Mouse (Mus musculus): ENCODE results near the gene Cnnm3.
"Not testable (repeated sequence)": the region's sequence is repeated elsewhere in the genome, so short reads cannot be mapped to it uniquely, and the experiment has no call there.

The Cnnm3 gene

DNA sequence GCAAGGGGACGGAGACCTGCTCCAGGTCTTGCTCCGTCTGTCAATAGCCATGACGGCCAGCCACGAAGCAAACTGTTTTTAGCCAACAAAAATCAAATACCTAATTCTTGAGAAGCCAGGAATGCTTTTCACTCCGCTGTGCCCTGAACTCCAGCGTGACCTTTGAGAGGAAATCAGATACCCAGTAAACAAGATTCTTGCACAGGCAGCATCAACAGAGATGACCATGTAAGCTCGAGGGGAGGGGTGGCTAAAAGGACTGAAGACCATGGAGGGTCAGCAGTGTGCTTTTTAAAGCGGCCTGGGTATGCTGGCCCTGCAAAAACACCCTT lies 24.7 kb downstream of the Cnnm3 start:
- no peak for DNase-seq (ENCODE audit: low read depth)

DNA sequence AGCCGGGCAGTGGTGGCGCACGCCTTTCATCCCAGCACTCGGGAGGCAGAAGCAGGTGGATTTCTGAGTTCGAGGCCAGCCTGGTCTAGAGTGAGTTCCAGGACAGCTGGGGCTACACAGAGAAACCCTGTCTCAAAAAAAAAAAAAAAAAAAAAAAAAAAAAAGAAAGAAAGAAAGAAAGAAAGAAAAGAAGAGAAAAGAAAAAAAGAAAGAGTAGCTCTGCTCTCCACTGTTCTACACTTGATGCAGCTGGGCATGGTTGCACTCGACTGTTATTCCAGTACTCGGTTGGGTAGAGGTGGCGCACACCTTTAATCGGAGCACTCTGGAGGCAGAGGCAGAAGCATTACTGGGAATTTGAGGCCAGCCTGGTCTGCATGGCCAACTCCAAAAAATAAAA lies 25.1 kb downstream of the Cnnm3 start, which contains the start of gene Ankrd23:
Gene Ankrd23, minus strand, starts transcription at position 101 of the 400 bp plus-strand sequence.
- DNase-seq (ENCODE audit: low read depth), result not testable (repeated sequence)

DNA sequence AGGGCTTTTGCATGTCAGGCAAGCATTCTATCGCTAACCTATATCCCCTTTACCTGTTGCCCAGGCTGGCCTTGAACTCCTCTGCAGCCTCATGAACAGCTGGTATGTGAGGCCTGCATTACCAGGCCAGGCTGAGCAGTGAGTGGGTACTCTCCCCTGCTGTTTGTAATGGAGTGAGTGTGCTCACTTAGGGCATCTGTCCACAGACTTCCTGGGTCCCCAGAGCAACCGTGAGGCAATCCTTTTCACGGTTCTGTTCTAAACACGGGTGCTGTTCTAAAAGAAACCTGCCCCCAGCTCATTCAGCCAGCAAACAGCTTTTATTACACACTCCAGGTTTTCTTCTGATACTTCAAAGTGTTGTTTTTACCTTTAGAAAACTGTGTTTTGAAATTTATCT lies 27.1 kb downstream of the Cnnm3 start:
- DNase-seq (ENCODE audit: low read depth), result no peak

DNA sequence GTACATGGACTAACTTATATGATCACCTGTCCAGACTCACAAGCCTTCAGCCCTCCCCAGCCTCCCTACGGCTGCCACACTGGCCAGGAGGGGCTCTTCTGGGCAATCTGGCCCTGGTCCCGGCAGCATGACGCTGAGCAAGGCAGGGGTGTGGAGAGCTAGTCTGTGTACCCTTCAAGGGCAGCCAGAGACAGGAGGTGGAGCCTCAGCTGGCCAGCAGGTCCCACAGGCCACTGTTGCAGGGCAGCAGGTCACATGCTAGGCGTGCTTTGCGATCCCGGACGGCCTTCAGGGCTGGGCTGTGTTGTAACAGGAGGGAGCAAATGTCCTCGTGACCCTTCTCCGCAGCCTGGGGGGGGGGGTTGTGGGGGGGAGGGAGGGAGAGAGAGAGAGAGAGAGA lies 27.5 kb downstream of the Cnnm3 start, which contains the start of gene Gm42417:
Gene Gm42417, minus strand, starts transcription at position 244 of the 400 bp plus-strand sequence.
- no peak for DNase-seq (ENCODE audit: low read depth)

DNA sequence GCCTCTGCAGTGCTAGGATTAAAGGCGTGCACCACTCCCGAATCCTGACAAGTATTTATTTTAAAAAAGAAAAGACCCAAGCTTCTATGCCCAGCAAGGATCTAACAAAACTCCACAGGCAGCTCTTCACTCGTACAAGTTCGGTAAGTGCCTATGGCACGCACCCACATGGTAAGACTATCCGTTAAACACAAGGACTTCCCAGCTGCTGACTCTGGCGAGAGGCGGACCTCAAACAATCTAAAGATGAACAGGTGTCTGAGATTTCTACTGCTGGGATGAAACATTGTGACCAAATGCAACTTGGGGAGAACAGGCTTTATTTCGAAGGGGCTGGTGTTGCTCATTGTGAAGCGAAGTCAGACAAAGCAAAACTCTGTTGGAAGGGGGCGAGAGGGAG lies 28.5 kb downstream of the Cnnm3 start:
- no peak for DNase-seq (ENCODE audit: low read depth)

DNA sequence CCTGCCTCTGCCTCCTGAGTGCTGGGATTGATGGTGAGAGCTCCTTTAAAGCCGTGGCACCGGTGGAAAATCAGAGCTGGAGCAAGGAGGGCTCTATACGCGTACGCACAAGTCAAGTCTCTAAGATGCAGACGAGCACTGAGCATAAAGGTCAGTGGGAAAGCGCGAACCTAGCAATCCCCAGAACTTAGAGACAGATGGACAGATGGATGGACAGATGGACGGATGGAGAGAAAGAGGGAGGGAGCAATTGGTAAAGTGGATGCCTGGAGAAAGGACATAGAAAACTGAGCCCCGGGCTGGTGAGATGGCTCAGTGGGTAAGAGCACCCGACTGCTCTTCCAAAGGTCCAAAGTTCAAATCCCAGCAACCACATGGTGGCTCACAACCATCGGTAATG lies 29.1 kb downstream of the Cnnm3 start:
- DNase-seq (ENCODE audit: low read depth), result no peak

DNA sequence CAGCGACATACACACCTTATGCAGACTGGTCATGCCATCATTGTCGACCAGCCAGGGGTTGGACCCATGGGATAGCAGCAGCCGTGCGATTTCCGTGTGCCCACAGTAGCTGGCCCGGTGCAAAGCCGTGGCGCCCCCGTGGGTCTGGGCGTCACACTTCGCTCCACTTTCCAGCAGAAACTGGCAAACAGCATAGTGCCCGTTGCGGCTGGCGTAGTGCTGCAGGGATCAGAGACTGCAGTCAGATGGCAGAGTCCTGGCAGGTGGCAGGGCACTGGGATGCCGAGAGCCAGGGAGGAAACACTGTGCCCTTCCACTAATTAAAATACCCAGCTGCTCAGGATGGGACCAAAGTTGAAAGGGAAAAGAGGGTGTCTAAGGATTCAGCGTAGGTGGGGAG lies 30.2 kb downstream of the Cnnm3 start:
- DNase-seq (ENCODE audit: low read depth), result no peak

DNA sequence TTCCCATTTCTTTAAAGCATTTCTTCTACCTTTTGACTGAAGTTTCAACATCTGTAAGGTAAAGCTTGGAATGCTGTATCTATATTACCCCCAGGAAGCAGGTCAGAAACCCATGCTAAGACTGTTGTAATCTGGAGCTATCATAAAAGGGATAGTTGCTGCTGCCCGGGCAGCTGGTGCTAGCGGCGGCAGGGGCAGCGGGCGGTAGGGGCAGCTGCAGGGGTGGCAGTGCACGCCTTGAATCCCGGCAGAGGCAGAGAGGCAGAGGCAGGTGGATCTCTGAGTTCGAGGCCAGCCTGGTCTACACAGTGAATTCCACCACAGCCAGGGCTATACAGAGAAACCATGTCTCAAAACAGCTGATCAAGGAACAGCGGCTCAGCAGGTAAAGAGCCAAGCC lies 31.3 kb downstream of the Cnnm3 start:
- no peak for DNase-seq (ENCODE audit: low read depth)

DNA sequence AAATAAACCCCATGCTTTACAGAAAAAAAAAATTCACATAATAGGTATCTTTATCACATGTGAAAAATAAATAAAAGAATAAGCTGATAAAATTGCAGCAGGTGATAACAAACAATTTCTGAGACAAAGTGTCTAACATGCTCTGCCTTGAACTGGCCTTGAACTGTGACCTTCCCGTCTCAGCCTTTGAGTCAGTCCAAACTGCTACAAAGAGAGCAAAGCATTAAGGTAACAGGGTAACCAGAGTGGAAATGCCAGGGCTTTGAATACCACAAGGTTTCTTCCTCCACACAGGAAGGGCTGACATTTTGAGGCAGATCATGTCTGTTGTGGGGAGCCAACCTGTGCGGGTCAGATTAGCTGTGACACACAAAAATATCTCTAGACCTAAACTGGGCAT lies 33.7 kb downstream of the Cnnm3 start:
- peak; percentile 39 for DNase-seq (ENCODE audit: low read depth)

DNA sequence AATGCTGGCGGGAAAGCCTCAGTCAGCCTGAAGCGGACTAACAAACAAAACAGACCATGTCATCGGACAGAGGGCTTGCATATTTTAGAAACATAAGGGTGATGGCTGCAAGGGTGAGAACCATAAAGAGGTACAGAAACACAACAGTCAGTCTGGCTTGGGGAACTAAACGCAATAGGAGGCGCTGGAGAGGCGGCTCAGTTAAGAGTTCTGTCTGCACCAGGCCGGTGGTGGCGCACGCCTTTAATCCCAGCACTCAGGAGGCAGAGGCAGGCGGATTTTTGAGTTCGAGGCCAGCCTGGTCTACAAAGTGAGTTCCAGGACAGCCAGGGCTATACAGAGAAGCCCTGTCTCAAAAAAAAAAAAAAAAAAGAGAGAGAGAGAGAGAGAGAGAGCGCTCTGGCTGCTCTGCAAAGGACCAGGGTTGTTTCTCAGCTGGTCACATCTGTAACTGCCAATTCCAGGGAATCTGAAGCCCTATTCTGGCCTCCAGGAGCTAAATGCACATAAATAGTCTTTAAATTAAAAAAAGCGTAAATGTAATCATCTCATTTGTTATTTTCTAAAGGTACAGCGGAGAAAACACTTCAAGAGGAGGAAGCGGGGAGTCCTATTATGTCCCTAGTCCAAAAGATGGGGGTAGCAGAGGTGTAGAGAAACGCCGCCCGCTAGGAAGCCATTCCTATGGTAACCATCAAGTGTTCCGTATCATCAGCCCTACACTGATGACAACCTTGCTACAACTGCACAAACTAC lies 34.4 kb downstream of the Cnnm3 start:
- peak; percentile 57 for DNase-seq (ENCODE audit: low read depth)

DNA sequence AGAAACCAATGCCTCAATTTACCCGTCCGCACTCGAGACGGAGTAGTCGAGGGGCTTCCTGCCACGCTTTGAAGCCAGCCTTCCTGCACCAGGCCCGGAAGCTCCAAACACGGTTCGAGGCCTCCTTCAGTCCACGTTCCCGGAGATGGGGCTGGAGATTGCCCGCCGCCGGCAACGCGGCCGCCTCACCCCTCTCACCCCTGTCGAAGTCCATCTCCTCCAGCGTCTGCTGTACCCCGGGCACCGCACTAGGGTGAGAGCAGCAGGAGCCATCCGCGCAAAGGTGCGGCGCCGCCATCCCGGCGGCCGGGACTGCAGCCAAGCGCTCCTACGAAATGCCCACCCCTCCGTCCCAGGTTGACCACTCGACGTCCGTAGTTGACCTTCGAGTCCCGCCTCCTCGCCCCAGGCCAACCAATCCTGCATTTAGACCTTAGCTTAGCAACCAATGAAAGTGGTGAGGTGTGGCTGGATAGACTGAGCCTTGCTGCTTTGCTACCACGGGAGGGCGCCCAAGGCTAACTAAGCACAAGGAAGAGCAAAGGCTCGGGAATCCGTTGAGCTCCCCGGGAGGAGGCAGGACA lies 35.3 kb downstream of the Cnnm3 start, which contains the start of gene Ankrd39:
Gene Ankrd39, minus strand, starts transcription at position 558 of the 584 bp plus-strand sequence.
- DNase-seq (ENCODE audit: low read depth), result peak; percentile 99

DNA sequence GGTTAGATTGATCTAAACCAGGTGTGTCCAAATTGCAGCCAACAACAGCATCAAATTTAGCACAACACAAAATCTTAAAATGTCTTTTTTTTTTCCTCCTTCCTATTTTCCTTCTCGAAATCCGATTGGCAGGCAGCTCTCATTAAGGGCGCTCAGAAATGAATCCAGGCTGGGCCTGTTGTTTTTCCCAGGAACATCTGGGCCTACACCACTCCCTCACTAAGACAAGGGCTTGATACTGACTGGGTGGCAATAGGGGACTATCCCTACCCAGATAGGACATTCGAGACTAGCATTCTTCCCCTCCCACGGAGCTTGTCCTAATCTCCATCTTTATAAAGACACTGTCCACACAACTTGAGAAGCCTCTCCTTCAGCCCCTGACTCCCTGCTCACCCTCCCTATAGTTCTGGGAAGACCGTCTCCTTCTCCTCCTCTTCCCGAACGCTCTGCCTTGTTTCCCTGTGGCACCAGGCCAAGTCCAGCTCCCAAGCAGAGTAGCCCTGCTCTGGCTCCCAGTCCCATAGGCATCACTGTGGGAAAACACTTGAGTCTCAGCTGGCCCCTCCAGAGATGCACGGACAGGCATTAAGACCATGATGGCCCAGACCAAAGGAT lies 36.4 kb downstream of the Cnnm3 start:
- no peak for DNase-seq (ENCODE audit: low read depth)

DNA sequence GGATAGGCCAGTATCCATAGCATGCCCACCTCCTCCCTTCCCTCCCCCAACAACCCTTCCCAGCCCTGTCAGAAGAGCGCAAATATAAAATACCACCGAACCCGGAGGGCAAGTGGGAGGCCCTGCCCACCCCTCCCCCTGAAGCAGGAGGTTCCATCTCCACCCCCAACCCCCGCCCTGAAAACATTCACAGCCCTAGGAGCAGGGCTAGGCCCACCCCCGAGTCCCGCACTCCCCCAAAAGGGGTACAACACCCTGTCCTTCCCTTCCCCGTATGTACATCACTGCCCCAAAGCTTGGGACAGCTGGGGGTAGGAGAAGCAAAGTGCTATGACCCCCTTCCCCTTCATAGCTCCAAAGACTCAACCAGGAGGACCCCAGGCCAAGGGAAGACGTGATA lies 37.1 kb downstream of the Cnnm3 start:
- DNase-seq (ENCODE audit: low read depth), result no peak

DNA sequence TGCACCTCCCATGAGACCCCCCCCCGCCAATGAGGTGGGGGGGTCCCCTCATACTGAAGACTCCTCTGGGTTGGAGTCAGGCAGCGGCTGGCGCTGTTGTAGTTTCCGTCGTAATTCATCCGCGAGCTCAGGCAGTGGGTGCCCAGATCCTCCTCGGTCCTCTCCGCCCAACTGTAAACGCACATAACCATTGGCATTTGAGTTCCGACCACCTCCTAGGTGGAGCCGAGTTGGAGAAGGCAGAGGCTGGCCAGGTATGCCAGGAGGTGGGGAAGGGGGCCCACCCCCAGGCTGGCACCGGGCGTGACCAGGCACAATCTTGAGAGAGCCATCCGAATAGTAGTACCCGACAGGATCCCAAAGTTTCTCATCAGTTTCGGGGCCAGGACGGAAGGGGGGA lies 37.8 kb downstream of the Cnnm3 start:
- no peak for DNase-seq (ENCODE audit: low read depth)

DNA sequence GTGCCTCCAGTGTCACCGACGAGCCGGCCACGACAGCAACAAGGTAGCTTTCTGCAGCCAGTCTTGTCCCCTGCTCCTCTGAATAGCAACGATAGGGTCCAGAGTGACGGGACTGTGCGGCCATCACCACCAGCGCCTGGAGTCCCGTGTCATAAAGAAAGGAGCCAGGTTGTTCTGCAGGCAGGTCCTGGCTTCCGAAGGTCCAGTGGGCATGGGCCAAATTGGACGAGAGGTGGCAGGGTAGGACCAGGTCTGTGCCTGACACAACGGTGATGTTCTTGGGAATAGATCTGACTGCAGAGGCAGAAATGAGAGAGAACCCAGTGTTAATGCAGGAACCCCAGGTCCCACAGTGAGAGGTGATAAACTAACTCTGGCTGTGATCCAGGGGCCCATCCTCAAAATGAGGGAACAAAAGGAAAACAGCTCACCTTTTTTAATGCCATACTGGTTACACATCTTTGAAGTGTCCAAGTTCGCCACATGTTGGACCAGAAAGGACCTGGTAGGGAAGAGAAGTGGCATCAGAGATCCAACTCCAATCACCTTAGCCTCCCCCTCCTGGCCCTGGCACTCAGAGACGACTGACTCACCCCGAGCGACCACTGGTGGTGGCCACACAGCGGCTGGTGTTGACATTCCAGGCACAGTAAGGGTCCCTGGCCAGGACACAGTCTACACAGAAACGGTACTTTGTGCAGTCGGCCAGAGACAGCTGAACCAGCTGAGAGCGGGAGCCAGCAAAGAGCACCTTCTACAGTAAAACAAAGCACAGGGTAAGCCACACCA lies 38.6 kb downstream of the Cnnm3 start:
- no peak for DNase-seq (ENCODE audit: low read depth)

DNA sequence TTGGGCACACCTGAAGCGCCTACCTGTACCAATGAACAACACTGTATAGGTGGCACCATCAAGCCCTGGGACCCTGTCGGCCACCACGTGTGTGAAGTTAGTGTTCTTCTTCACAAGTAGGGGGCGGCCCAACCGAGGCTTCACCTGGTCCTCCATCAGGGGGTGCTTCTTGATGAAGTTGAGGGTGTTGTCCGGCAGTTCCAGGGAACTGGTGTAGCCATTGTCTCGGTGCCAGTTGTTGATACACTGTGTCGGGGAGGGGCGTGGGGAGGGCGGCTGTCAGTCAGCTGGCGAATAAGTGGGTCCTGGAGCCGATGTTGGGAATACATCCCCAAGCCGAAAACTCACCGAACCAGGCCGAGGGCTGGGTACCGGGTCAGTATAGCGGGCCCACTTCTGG lies 40.2 kb downstream of the Cnnm3 start:
- DNase-seq (ENCODE audit: low read depth), result no peak

DNA sequence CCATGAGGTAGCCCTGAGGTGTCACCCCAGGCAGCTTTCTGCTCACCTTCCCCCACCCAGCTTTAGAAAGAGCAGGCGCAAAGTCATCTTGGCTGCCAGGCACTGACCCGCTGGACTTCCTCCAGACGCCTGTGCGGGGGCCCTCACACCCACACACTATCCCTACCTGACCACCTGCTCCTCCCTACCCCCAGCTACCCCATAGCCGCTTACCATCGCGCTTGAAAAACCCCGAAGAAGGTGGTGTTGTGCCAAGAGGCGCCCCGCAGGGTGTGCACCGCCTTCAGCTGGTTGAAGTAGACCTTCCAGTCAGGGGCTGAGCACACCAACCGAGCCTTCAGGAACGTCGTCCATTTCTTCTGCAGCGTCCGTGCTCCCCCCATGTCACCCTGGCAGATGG lies 40.8 kb downstream of the Cnnm3 start:
- no peak for DNase-seq (ENCODE audit: low read depth)

DNA sequence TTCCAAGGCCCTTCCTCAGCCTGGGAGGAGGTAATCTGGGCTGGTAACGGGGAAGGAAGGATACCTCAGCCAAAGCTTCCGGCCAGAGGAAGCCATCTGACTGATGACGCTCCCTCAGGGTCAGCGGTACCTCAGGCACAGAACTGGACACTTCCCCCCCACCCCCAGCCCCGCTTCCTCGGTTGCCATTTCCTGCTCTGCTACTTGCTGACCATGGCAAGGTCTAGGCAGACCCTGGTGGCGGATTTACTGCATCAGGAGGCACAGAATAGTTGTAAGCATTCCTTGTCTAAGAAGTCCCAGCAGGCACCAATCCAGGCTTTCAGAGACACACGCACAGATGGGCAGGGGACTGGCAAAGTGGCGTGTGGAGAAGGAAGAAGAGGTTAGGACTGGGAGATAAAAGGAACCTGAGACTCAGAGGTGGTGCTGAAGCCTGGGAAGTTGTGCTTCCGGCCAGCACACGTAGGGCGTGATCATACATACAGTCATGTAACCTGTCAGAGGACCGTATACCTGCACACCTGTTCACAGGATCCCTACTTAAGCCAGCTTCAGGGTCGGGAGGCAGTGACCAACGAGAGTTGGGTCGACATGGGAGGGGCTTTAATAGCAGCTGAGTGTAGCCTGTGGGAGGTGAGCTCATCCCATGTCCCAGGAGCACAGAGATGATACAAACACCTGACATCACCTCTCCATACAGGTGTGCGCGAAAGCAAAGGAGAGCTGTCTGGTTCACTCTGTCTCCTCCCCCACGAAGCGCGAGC lies 43.1 kb downstream of the Cnnm3 start:
- DNase-seq (ENCODE audit: low read depth), result peak; percentile 49

DNA sequence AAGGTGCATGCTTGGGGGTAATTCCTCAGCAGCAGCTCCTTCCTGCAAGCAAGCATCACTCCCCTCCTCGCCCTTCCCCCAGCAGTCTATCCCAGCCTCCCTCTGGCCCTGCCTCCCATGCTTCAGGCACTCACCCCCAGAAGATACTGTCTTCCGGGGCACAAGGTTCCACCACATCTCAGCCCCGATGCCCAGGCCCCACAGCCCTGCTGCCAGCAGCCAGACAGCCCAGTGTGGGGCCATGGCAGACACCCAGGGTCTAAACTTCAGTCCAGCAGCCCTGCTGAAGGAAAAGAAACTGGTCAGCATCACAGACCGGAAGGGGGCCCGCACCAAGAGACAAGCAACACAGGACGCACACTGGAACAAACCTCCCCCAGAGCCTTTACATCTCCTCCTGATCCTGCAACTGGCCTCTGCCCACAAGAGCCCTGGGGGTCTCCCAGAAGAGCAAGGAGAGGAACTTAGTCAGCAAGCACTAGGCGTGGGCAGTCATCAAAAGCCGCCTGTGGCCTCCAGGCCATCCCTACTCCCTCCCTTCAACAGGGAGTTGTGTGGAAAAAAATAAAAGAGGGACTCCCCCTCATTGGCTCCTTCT lies 44.2 kb downstream of the Cnnm3 start:
- no peak for DNase-seq (ENCODE audit: low read depth)

DNA sequence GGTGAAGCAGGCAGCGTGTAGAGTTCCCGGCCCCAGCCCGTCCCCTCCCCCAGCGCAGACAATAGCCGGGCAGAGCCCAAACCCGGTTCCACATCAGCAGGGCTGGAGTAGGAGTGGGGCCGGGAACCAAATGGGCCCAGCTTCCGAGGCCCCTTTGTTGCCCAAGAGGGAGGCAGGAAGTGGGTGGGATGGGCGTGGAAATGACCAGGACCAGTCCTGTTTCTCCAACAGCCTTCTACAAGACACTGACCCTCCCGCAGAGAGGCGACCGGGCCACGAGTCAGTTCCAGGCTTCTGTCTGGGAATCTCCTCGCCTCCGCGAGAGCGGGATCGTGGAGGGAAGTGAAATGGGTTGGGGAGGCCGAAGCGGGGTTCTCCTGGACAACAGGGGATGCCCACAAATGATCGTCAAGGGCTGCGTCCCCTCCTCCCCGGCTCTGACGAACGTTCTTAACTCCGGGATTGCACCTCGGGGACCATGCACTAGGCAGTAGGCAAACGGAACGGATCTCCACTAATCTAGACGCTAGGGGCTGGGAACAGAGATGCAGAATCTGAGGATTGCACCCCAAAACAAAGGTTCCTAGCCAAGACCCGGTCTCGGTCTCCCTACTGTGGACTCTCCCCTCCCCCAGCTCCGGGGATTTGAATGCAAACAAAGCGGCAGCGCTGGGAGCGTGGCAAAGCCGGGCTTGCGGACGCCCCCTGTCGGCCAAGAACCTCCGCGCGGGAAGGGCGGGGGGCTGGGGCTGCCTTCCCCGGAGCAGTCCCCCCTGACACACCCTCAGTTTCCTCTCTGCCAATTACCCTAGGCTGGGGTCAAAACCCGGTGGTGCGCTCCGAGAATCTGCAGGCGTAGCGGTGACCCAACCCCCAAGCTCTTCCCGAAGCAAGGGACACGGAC lies 45.1 kb downstream of the Cnnm3 start:
- DNase-seq (ENCODE audit: low read depth), result peak; percentile 90

Measured in 416B (cell line).